Mouse (Mus musculus): Measurements from ENCODE around the gene Fbxo24. TPM values are rescaled to one million over a fixed set of nuclear protein-coding genes. Genes with fewer than 3 reads are reported as not detected.

Gene Fbxo24
- polyA plus RNA-seq, 1 experiment from 2014 or later: 0.22 TPM

DNA sequence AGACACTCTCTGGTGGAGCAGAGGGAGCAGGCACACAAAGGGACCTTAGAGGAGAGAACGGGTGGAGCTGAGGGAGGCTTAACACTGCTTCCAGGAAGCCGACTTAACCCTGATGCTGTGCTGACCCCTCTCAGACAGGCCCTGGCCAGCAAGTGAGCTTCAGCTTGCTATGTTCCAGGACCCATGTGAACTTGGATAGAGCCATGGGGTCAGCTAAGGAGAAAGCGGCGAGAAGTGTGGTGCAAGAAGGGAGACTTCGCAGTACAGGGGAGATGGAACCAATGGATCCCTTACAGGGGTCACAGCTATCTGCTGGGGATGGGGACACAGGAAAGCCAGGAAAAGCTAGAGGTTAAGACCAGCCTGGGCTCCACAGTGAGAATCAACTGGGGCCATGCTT is 15.7 kb downstream of the Fbxo24 start:
- whole genome bisulfite sequencing: 65% methylated on average over 5 of the region's 5 CpGs
- no peak overlapping the region for H3K9ac ChIP-seq
- H3K27me3 ChIP-seq: no peaks in the 10 kb centered on the region
- peak overlapping the region; percentile 98; the same call in 1 of the 2 replicates for H3K27ac ChIP-seq
- H3K4me2 ChIP-seq (replicated peaks): no peak overlapping the region
- H3K4me3 ChIP-seq: no peak overlapping the region
- no peaks in the 10 kb centered on the region for H3K9me3 ChIP-seq
- H3K36me3 ChIP-seq: no peaks in the 10 kb centered on the region
- H3K4me1 ChIP-seq: peaks cover 56% of the 10 kb centered on the region
- no peak for ATAC-seq (ENCODE audit: insufficient number of reproducible peaks, insufficient read depth, low FRiP score, low TSS enrichment)

DNA sequence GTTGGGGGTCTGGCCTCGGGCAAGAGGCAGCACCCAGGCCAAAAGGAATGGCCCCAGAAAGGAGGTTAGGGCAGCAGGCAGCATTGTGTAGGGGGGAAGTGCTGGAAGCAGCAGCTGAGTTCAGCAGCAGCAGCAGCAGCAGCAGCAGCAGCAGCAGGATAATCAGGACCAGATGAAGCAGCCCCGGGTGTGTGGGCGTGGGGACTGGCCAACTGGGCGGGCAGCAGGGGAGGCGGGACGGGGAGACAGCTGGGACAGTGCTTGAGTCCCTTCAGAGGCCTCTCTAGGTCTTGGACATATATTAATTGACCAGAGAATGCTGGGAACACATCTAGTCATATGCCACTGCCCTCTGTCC is 17.6 kb downstream of the Fbxo24 start:
- H3K27me3 ChIP-seq: no peaks in the 10 kb centered on the region
- no peaks in the 10 kb centered on the region for H3K9me3 ChIP-seq
- H3K4me3 ChIP-seq: peak overlapping the region; percentile 36
- 3% methylated on average over 6 of the region's 6 CpGs for WGBS
- peaks cover 63% of the 10 kb centered on the region for H3K4me1 ChIP-seq
- H3K36me3 ChIP-seq: peaks cover 14% of the 10 kb centered on the region
- H3K4me2 ChIP-seq (replicated peaks): peak overlapping the region; percentile 59
- peak overlapping the region; percentile 52 for H3K9ac ChIP-seq
- peak; percentile 54 for ATAC-seq (ENCODE audit: insufficient number of reproducible peaks, insufficient read depth, low FRiP score, low TSS enrichment)
- peak overlapping the region; percentile 98 for H3K27ac ChIP-seq

DNA sequence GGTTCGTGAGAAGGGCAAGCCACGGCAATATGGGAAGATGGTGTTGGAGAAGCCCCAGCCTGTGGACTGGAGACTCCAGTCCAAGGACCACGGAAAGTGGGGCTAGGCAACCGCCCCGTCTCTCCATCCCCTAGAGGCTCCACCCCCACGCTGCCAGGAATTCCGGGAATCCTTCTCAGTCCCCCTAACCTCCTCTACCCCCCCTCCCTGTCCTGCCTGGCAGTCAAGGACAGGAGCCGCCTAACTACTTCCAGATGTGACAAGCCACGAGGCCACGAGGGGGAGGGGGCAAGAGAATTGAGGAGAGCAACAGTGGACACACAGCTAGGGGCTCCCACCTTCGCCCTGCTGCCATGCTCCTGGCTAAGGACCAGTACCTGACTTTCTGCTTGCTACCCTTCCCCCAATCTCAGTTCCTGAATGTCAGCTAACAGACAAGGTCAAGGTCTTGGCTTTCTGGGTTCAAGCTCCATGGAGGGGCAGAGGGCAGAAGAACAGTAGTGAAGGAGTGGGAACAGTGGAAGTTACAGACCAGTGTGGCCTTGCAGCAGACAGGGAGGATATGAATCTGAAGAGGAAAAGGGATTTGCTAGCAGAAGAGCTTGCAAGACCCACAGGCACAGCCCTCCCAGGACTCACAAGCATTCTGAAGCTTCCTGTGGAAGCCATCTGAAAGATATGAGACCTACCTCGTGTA is 18.1 kb downstream of the Fbxo24 start:
- Histone ChIP-seq H3K27ac (peak overlapping the region; percentile 98), H3K9ac (peak overlapping the region; percentile 52), H3K4me1 (peaks cover 63% of the 10 kb centered on the region), H3K27me3 (no peaks in the 10 kb centered on the region), H3K4me2 (replicated peaks) (peak overlapping the region; percentile 59), H3K4me3 (peak overlapping the region; percentile 36), H3K36me3 (peaks cover 19% of the 10 kb centered on the region), H3K9me3 (no peaks in the 10 kb centered on the region)
- 5% methylated on average over 12 of the region's 12 CpGs for WGBS
- ATAC-seq (ENCODE audit: insufficient number of reproducible peaks, insufficient read depth, low FRiP score, low TSS enrichment): peak; percentile 57; the same call in 1 of the 2 replicates

- Histone ChIP-seq H3K9me3 (no peaks in the 10 kb centered on the region), H3K4me3 (peak overlapping the region; percentile 36), H3K4me2 (replicated peaks) (peak overlapping the region; percentile 59), H3K4me1 (peaks cover 63% of the 10 kb centered on the region), H3K27ac (peak overlapping the region; percentile 98), H3K27me3 (no peaks in the 10 kb centered on the region), H3K36me3 (peaks cover 26% of the 10 kb centered on the region), H3K9ac (peak overlapping the region; percentile 52)
- WGBS: 39% methylated on average over 4 of the region's 4 CpGs
- ATAC-seq (ENCODE audit: insufficient number of reproducible peaks, insufficient read depth, low FRiP score, low TSS enrichment): no peak
Observed at GRCm38 (mm10) chr5:137610056-137610455, 18.7 kb downstream of the Fbxo24 start.

DNA sequence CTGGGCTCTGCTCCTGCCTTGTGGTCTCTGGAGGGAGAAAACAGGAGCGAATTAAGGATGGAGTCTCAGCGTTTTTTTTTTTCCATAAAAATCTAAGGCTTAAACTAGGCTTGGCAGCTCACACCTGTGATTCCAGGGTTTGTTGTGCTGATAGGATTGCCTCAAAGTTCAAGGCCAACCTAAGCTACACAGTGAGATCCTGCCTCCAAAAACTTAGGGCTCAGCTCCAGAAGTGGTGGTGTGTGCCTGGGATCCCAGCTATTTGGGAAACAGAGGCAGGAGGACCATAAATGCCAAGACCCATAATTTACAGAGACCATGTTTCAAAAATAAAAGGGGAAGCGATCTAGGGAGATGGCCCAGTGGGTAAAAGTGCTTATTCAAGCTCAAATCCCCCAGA is 19.5 kb downstream of the Fbxo24 start:
- Histone ChIP-seq H3K27me3 (no peaks in the 10 kb centered on the region), H3K4me1 (peaks cover 63% of the 10 kb centered on the region), H3K27ac (peak overlapping the region; percentile 98), H3K4me3 (peak overlapping the region; percentile 29), H3K9me3 (no peaks in the 10 kb centered on the region), H3K36me3 (peaks cover 30% of the 10 kb centered on the region), H3K4me2 (replicated peaks) (peak overlapping the region; percentile 59), H3K9ac (peak overlapping the region; percentile 47)
- no peak for ATAC-seq (ENCODE audit: insufficient number of reproducible peaks, insufficient read depth, low FRiP score, low TSS enrichment)
- WGBS: 52% methylated on average over 3 of the region's 3 CpGs

DNA sequence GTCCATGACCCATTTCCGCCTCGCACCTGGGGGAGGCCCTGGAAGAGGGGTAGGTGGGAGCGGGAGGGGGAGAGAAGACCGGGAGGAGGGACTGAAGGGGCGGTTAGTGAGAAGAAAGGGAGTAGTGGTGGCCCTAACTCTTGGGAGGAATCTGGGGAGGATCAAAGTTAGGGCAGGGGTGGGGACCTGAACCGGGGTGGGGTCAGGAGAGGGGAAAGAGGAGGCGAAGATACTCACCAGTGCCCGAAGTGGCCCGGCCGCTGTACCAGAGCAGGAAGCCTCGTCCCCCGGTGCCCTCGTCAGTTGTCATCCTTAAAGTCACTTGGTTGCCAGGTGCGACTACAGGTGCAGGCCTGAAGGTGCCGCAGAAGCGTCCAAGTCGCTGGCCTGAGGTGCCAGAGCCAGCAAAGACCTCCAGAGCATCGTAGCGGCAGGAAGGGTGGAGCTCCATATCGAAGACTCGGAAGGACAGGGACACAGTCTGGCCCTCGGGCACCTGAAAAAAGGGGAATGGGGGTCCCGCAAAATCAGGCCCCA is 20.1 kb downstream of the Fbxo24 start:
- Histone ChIP-seq H3K27me3 (no peaks in the 10 kb centered on the region), H3K4me2 (replicated peaks) (peak overlapping the region; percentile 59), H3K9ac (peak overlapping the region; percentile 47), H3K36me3 (peaks cover 30% of the 10 kb centered on the region), H3K4me1 (peaks cover 63% of the 10 kb centered on the region), H3K27ac (peak overlapping the region; percentile 42), H3K9me3 (no peaks in the 10 kb centered on the region), H3K4me3 (peak overlapping the region; percentile 29)
- ATAC-seq (ENCODE audit: insufficient number of reproducible peaks, insufficient read depth, low FRiP score, low TSS enrichment): no peak
- WGBS: 10% methylated on average over 22 of the region's 23 CpGs

GRCm38 (mm10) chr5:137607860-137608653 is 20.7 kb downstream of the Fbxo24 start:
- H3K36me3 ChIP-seq: peaks cover 30% of the 10 kb centered on the region
- peak overlapping the region; percentile 59 for H3K4me2 ChIP-seq (replicated peaks)
- 16% methylated on average over 26 of the region's 26 CpGs for WGBS
- no peak for ATAC-seq (ENCODE audit: insufficient number of reproducible peaks, insufficient read depth, low FRiP score, low TSS enrichment)
- peak overlapping the region; percentile 42 for H3K27ac ChIP-seq
- H3K4me1 ChIP-seq: peaks cover 62% of the 10 kb centered on the region
- H3K27me3 ChIP-seq: no peaks in the 10 kb centered on the region
- H3K9ac ChIP-seq: peak overlapping the region; percentile 47
- H3K4me3 ChIP-seq: peak overlapping the region; percentile 29
- H3K9me3 ChIP-seq: no peaks in the 10 kb centered on the region

- H3K27ac ChIP-seq: peak overlapping the region; percentile 69
- peak overlapping the region; percentile 58 for H3K9ac ChIP-seq
- peaks cover 26% of the 10 kb centered on the region for H3K36me3 ChIP-seq
- H3K27me3 ChIP-seq: no peaks in the 10 kb centered on the region
- no peaks in the 10 kb centered on the region for H3K9me3 ChIP-seq
- peaks cover 27% of the 10 kb centered on the region for H3K4me1 ChIP-seq
- peak overlapping the region; percentile 64 for H3K4me3 ChIP-seq
- H3K4me2 ChIP-seq (replicated peaks): peak overlapping the region; percentile 96
- ATAC-seq (ENCODE audit: insufficient number of reproducible peaks, insufficient read depth, low FRiP score, low TSS enrichment): 0 out of 2 replicates have a peak, but pooled peaks have one; percentile 0
- WGBS: under 1% methylated on average over 22 of the region's 22 CpGs
Observed at GRCm38 (mm10) chr5:137601365-137601729, 27.5 kb downstream of the Fbxo24 start.

DNA sequence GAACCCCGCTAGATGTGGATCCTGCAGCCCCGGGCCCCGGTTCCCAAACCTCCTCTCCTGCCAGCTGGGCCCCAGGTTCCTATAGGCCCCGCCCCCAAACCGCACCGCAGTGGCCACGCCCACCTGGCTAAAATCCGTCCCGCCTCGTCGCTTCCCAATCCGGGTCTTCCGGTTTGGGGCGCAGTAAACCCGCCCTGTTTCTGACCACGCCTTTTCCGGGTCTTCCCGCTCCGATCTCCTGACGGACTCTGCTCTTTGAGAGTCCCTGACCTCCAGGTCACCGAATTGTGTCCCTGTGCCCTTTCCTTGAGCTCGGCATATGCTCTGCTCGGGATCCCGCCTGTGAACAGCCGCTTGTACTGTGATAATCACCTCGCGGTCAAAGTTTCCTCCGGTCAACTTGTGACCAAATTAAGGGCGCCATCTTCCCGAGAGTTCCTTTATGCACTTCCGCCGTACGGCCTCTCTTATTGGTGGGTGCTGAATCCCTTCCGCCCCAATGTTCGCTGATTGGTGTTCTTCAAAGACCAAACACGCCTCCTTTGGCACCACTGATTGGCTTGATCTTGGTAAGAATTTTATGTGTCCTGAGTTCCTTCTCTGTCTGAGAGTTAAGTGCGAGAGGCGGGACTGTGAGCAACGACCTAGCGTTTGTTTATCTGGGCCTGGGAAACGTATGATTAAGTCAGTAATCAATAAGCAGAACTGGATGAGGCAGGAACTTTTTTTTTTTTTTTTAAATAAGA is 28.0 kb downstream of the Fbxo24 start, which contains the start of gene Mospd3:
TSS of gene Mospd3 (minus strand) at position 440 of the 746 bp plus-strand sequence.
- H3K4me3 ChIP-seq: peak within 1 kb of the TSS; percentile 64
- peaks cover 27% of the 10 kb centered on the region for H3K4me1 ChIP-seq
- peaks cover 20% of the 10 kb centered on the region for H3K36me3 ChIP-seq
- peak within 1 kb of the TSS; percentile 83 for H3K27ac ChIP-seq
- peak within 1 kb of the TSS; percentile 74 for H3K9ac ChIP-seq
- no peaks in the 10 kb centered on the region for H3K9me3 ChIP-seq
- ATAC-seq (ENCODE audit: insufficient number of reproducible peaks, insufficient read depth, low FRiP score, low TSS enrichment): peak; percentile 87
- H3K27me3 ChIP-seq: no peaks in the 10 kb centered on the region
- under 1% methylated on average over 41 of the region's 41 CpGs for WGBS
- peak within 1 kb of the TSS; percentile 96 for H3K4me2 ChIP-seq (replicated peaks)

DNA sequence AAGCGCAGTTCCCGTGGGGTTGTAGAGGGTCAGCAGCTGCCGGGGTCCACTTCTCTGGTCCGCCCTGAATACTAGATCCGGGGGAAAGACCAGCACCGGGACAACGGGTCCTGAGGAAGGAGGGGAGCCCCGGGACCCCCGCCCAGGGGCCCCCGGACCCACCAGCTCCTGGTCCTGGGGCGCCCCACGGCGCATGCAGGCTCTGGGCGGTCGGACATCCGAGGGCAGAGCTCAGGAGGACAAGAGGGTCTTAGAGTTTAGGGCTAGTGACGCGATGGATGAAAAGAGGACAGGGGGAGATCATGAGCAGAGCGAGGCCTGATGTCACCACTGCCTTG is 28.6 kb downstream of the Fbxo24 start:
- peak overlapping the region; percentile 96 for H3K4me2 ChIP-seq (replicated peaks)
- H3K9ac ChIP-seq: peak overlapping the region; percentile 74
- 4% methylated on average over 19 of the region's 19 CpGs for WGBS
- no peak; the same call in none of the 2 replicates for ATAC-seq (ENCODE audit: insufficient number of reproducible peaks, insufficient read depth, low FRiP score, low TSS enrichment)
- peaks cover 27% of the 10 kb centered on the region for H3K4me1 ChIP-seq
- peak overlapping the region; percentile 64 for H3K4me3 ChIP-seq
- H3K27ac ChIP-seq: peak overlapping the region; percentile 71
- H3K36me3 ChIP-seq: peaks cover 15% of the 10 kb centered on the region
- H3K9me3 ChIP-seq: no peaks in the 10 kb centered on the region
- H3K27me3 ChIP-seq: no peaks in the 10 kb centered on the region

GRCm38 (mm10) chr5:137599600-137599999 is 29.2 kb downstream of the Fbxo24 start:
- H3K4me1 ChIP-seq: peaks cover 27% of the 10 kb centered on the region
- no peak for ATAC-seq (ENCODE audit: insufficient number of reproducible peaks, insufficient read depth, low FRiP score, low TSS enrichment)
- H3K9ac ChIP-seq: peak overlapping the region; percentile 74; the same call in 1 of the 2 replicates
- WGBS: 58% methylated on average over 9 of the region's 9 CpGs
- H3K36me3 ChIP-seq: peaks cover 9% of the 10 kb centered on the region
- peak overlapping the region; percentile 64 for H3K4me3 ChIP-seq
- no peak overlapping the region; the same call in 1 of the 2 replicates for H3K27ac ChIP-seq
- H3K4me2 ChIP-seq (replicated peaks): peak overlapping the region; percentile 96
- no peaks in the 10 kb centered on the region for H3K27me3 ChIP-seq
- no peaks in the 10 kb centered on the region for H3K9me3 ChIP-seq
